Mouse (Mus musculus) neural tube, embryonic 12.5 days (tissue): Measurements from ENCODE around the gene Galntl6. TPM values are rescaled to one million over a fixed set of nuclear protein-coding genes. Genes with fewer than 3 reads are reported as not detected.
A peak's percentile ranks its signal among the peaks of the same experiment; 100 is the strongest.

Experiments
- ATAC-seq: fragments of 200-750 bp; cut with Nextera tagmentation; 2 replicates; pipeline ENCODE4 v1.8.0; 2017; ENCODE audit warnings: low read depth, mild to moderate bottlenecking, moderate TSS enrichment, moderate library complexity; ENCODE audit not compliant: low FRiP score
- H3K27ac ChIP-seq: fragments of 300-500 bp; sonication (generic); 2 replicates; pipeline ENCODE4 v1.5.1; 2016
- H3K27me3 ChIP-seq: fragments of 300-500 bp; sonication (generic); replicated peaks from 2 replicates; pipeline ENCODE4 v1.6.1; 2016; ENCODE audit warnings: mild to moderate bottlenecking
- H3K36me3 ChIP-seq: fragments of 300-500 bp; sonication (generic); 2 replicates; pipeline ENCODE4 v1.6.1; 2016; ENCODE audit warnings: mild to moderate bottlenecking
- H3K4me1 ChIP-seq: fragments of 300-500 bp; sonication (generic); 2 replicates; pipeline ENCODE4 v1.6.1; 2016
- H3K4me2 ChIP-seq: fragments of 300-500 bp; sonication (generic); replicated peaks from 2 replicates; pipeline ENCODE4 v1.6.1; 2016; ENCODE audit warnings: mild to moderate bottlenecking
- H3K4me3 ChIP-seq: fragments of 300-500 bp; sonication (generic); 2 replicates; pipeline ENCODE4 v1.5.1; 2016
- H3K9ac ChIP-seq: fragments of 300-500 bp; sonication (generic); 2 replicates; pipeline ENCODE4 v1.6.1; 2016; ENCODE audit warnings: mild to moderate bottlenecking
- H3K9me3 ChIP-seq: fragments of 300-500 bp; sonication (generic); 2 replicates; pipeline ENCODE4 v1.6.1; 2016; ENCODE audit warnings: mild to moderate bottlenecking
- WGBS: fragments of 180-500 bp; shearing (Covaris S2); methylation state at CpG from one replicate; pipeline ENCODE4 v1.1.7; 2016; 5-methylcytosine and 5-hydroxymethylcytosine counted together
- polyA plus RNA-seq: library from polyadenylated mRNA; unstranded; fragments of >200 nt; fragmentation: Nextera tagmentation; extraction: Ambion mirVana; gene quantifications from 2 replicates; pipeline ENCODE4 v1.2.1, GENCODE M21; 2016

Galntl6 gene
- polyA plus RNA-seq, 1 experiment from 2014 or later = 6.2 TPM

DNA sequence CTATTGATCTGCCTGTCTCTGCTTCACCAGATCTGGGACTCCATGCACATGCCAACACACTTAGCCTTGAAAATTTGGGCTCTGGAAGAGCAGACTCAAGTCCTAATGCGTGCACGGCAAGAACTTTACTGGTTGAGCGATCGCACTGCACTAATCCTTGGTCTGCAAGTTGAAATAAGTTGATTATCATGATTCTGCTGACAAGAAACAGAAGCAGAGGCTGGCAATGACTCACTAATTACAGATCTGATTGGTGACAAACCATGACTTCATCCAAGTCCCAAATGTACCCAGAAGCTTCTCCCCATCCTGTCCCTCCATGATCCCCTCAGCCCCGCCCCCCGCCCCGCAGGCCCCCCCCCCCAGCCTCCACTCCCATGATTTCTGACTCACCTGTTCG lies 1108.6 kb downstream of the Galntl6 start:
- Histone ChIP-seq H3K36me3 (no peaks in the 10 kb centered on the region), H3K9ac (no peak overlapping the region), H3K4me2 (no peak overlapping the region), H3K4me3 (no peak overlapping the region), H3K9me3 (no peaks in the 10 kb centered on the region), H3K27ac (no peak overlapping the region), H3K27me3 (no peaks in the 10 kb centered on the region), H3K4me1 (peaks cover 9% of the 10 kb centered on the region)
- ATAC-seq = no peak
- 88% methylated on average over 8 of the region's 8 CpGs for whole genome bisulfite sequencing

DNA sequence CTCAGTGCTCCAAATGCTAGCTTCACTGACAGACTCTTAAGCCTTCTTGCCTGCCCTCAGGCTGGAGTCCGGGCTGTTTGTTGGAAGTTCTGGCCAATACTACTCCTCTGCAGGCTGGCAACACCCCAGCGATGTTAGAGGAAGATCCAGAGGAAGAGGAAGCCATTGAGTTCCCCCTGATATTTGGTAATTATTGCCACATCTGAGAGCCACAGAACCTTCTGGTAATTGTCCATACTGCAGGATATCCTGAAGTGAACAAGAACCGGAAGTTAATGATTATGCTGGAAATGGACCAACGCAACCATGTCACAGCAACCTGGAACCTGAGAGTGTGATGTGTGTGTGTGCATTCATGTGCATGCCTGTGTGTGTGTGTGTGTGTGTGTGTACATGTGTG lies 1111.2 kb downstream of the Galntl6 start:
- 78% methylated on average over 4 of the region's 4 CpGs for WGBS
- Histone ChIP-seq H3K4me1 (peaks cover 9% of the 10 kb centered on the region), H3K4me3 (no peak overlapping the region), H3K36me3 (no peaks in the 10 kb centered on the region), H3K27me3 (no peaks in the 10 kb centered on the region), H3K9ac (no peak overlapping the region), H3K27ac (no peak overlapping the region), H3K4me2 (no peak overlapping the region), H3K9me3 (no peaks in the 10 kb centered on the region)
- ATAC-seq = no peak

GRCm38 (mm10) chr8:57800327-57800726 lies 1112.1 kb downstream of the Galntl6 start:
- peak overlapping the region; percentile 52 for H3K4me2 ChIP-seq
- no peak overlapping the region for H3K9ac ChIP-seq
- no peak overlapping the region for H3K27ac ChIP-seq
- WGBS = 23% methylated on average over 4 of the region's 4 CpGs
- ATAC-seq = peak; percentile 87
- no peak overlapping the region for H3K4me3 ChIP-seq
- no peaks in the 10 kb centered on the region for H3K27me3 ChIP-seq
- H3K9me3 ChIP-seq = no peaks in the 10 kb centered on the region
- peaks cover 9% of the 10 kb centered on the region for H3K4me1 ChIP-seq
- no peaks in the 10 kb centered on the region for H3K36me3 ChIP-seq

GRCm38 (mm10) chr8:57799797-57800204 lies 1112.6 kb downstream of the Galntl6 start:
- ATAC-seq = peak; percentile 90
- H3K27ac ChIP-seq = no peak overlapping the region
- H3K4me3 ChIP-seq = peak overlapping the region; percentile 19; the same call in 1 of the 2 replicates
- peaks cover 9% of the 10 kb centered on the region for H3K4me1 ChIP-seq
- no peak overlapping the region for H3K9ac ChIP-seq
- peak overlapping the region; percentile 52 for H3K4me2 ChIP-seq
- H3K27me3 ChIP-seq = no peaks in the 10 kb centered on the region
- no peaks in the 10 kb centered on the region for H3K9me3 ChIP-seq
- H3K36me3 ChIP-seq = no peaks in the 10 kb centered on the region
- 8% methylated on average over 12 of the region's 12 CpGs for WGBS

DNA sequence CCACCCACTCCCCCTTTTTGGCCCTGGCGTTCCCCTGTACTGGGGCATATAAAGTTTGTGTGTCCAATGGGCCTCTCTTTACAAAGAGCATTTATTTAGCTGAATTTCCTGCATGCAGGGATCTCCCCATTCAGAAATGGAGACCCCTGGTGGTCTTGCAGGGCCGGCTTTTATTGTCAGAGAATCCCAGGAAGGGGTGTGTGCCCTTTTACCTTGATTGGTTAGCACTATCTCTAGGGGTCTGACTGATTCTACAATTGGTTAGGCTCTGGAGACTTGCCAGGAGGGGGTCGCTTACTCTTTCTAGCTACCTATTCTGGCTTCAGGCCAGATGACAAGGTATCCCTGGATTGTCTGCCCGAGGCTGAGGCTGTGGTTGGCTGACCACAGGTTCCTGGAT lies 1119.0 kb downstream of the Galntl6 start:
- no peaks in the 10 kb centered on the region for H3K9me3 ChIP-seq
- WGBS = 25% methylated on average over 4 of the region's 4 CpGs
- H3K27me3 ChIP-seq = no peaks in the 10 kb centered on the region
- H3K4me1 ChIP-seq = no peaks in the 10 kb centered on the region
- peak; percentile 44; the same call in 1 of the 2 replicates for ATAC-seq
- no peak overlapping the region for H3K4me3 ChIP-seq
- no peak overlapping the region for H3K4me2 ChIP-seq
- H3K36me3 ChIP-seq = no peaks in the 10 kb centered on the region
- H3K9ac ChIP-seq = no peak overlapping the region
- H3K27ac ChIP-seq = no peak overlapping the region

- no peak overlapping the region for H3K27ac ChIP-seq
- no peak for ATAC-seq
These were observed 1120.2 kb downstream of the Galntl6 start for GRCm38 (mm10) chr8:57792246-57792645.

GRCm38 (mm10) chr8:57791309-57791721 lies 1121.1 kb downstream of the Galntl6 start:
- H3K27ac ChIP-seq = no peak overlapping the region
- no peaks in the 10 kb centered on the region for H3K27me3 ChIP-seq
- H3K9me3 ChIP-seq = no peaks in the 10 kb centered on the region
- H3K4me1 ChIP-seq = no peaks in the 10 kb centered on the region
- H3K36me3 ChIP-seq = no peaks in the 10 kb centered on the region
- 38% methylated on average over 5 of the region's 5 CpGs for WGBS
- no peak overlapping the region for H3K4me2 ChIP-seq
- no peak for ATAC-seq
- no peak overlapping the region for H3K4me3 ChIP-seq
- H3K9ac ChIP-seq = no peak overlapping the region

More at GRCm38 (mm10) chr8:57792246-57792645, 1120.2 kb downstream of the Galntl6 start:
- no peaks in the 10 kb centered on the region for H3K4me1 ChIP-seq
- H3K36me3 ChIP-seq = no peaks in the 10 kb centered on the region
- WGBS = 88% methylated on average over 7 of the region's 7 CpGs
- H3K9me3 ChIP-seq = no peaks in the 10 kb centered on the region
- H3K27me3 ChIP-seq = no peaks in the 10 kb centered on the region
- no peak overlapping the region for H3K4me3 ChIP-seq
- no peak overlapping the region for H3K9ac ChIP-seq
- no peak overlapping the region for H3K4me2 ChIP-seq

DNA sequence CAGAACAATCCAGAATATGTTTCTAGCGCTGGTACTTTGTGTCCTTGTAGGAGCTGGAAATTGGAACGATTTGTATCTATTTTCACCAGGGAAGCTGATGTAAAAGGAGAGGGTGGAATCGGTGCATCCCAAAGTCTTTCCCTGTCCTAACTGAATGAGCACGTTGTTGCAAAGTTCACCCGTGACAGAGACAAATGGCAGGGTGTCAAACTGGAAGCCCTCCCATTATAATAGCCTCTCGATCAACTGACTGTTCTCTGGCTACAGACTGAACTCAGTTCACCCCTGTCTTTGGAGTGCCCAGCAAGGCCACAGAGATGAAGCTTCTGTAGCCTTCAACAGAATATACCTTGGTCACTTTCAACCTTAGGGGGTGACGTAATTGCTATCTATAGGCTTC lies 1132.9 kb downstream of the Galntl6 start:
- Histone ChIP-seq H3K4me1 (no peaks in the 10 kb centered on the region), H3K27ac (no peak overlapping the region), H3K4me3 (no peak overlapping the region), H3K9ac (no peak overlapping the region), H3K4me2 (no peak overlapping the region), H3K36me3 (no peaks in the 10 kb centered on the region), H3K9me3 (no peaks in the 10 kb centered on the region), H3K27me3 (no peaks in the 10 kb centered on the region)
- ATAC-seq = no peak
- WGBS = 71% methylated on average over 7 of the region's 7 CpGs

GRCm38 (mm10) chr8:57777988-57778721 lies 1134.3 kb downstream of the Galntl6 start:
- no peak for ATAC-seq
- no peaks in the 10 kb centered on the region for H3K36me3 ChIP-seq
- no peaks in the 10 kb centered on the region for H3K9me3 ChIP-seq
- WGBS = 72% methylated on average over 7 of the region's 7 CpGs
- no peaks in the 10 kb centered on the region for H3K4me1 ChIP-seq
- H3K27me3 ChIP-seq = no peaks in the 10 kb centered on the region
- H3K4me3 ChIP-seq = no peak overlapping the region
- no peak overlapping the region for H3K9ac ChIP-seq
- no peak overlapping the region for H3K4me2 ChIP-seq
- H3K27ac ChIP-seq = no peak overlapping the region

GRCm38 (mm10) chr8:57776723-57777122 lies 1135.7 kb downstream of the Galntl6 start:
- WGBS = 60% methylated on average over 7 of the region's 7 CpGs
- ATAC-seq = no peak
- Histone ChIP-seq H3K9ac (no peak overlapping the region), H3K4me3 (no peak overlapping the region), H3K9me3 (no peaks in the 10 kb centered on the region), H3K27ac (no peak overlapping the region), H3K4me2 (no peak overlapping the region), H3K36me3 (no peaks in the 10 kb centered on the region), H3K27me3 (no peaks in the 10 kb centered on the region), H3K4me1 (0 out of 2 replicates have a peak, but pooled peaks cover 3% of the 10 kb centered on the region)

DNA sequence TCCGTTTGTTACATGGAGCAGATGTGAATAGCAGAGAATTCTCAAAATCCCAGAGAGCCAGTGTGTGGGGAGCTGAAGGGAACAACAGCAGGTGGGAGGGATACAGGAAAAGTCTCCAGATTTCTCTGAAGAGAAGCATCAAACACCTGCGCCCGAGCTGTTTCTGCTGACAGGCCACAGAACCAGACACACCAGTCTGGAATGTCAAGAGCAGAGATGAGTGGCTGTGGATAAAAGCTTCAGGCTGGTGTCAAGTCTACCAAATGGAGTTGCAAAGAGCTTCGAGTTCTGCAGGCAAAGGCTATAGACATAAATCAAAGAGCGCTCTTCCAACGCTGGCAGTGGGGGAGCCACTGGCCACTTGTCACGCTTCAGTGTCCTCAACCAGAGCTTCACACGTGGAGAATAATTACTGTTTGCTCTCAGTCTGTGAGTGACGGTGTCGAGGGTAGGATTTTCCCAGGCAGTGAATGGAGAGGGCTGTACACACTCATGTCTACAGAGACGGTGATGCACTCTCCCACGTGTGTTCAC lies 1139.6 kb downstream of the Galntl6 start:
- peak; percentile 71 for ATAC-seq

DNA sequence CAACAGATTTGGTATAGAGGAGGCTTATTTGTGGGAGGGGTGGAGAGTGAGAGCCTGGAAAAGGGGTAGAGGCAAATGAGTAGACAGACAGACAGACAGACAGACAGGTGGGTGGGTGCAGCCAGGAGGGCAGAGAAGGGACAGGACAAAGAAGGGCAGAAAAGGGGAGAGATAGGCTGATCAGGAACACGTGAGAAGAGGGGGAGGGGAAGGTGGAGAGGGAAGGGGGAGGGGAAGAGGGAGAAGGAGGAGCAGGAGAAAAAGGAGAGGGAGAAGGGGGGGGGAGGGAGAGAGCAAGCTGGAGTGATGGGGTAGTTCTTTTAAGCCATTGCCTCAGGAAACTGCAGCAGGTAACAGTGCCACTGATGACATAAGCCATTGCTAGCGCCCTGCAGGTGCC lies 1144.9 kb downstream of the Galntl6 start:
- Histone ChIP-seq H3K27me3 (no peaks in the 10 kb centered on the region), H3K9me3 (no peaks in the 10 kb centered on the region), H3K4me3 (no peak overlapping the region), H3K27ac (no peak overlapping the region), H3K4me1 (0 out of 2 replicates have a peak, but pooled peaks cover under 1% of the 10 kb centered on the region), H3K4me2 (no peak overlapping the region), H3K9ac (no peak overlapping the region), H3K36me3 (no peaks in the 10 kb centered on the region)
- WGBS = 29% methylated on average over 2 of the region's 2 CpGs
- ATAC-seq = peak; percentile 36; the same call in 1 of the 2 replicates

More for the DNA sequence above, 1139.6 kb downstream of the Galntl6 start:
- H3K36me3 ChIP-seq = no peaks in the 10 kb centered on the region
- H3K4me3 ChIP-seq = no peak overlapping the region
- 0 out of 2 replicates have a peak, but pooled peaks cover 3% of the 10 kb centered on the region for H3K4me1 ChIP-seq
- no peaks in the 10 kb centered on the region for H3K27me3 ChIP-seq
- H3K27ac ChIP-seq = no peak overlapping the region
- H3K4me2 ChIP-seq = no peak overlapping the region
- no peaks in the 10 kb centered on the region for H3K9me3 ChIP-seq
- H3K9ac ChIP-seq = no peak overlapping the region
- 31% methylated on average over 12 of the region's 12 CpGs for WGBS
